Mouse (Mus musculus) forebrain, postnatal 0 days (tissue): ENCODE measurements around the gene Clmp. TPM values are rescaled to one million over a fixed set of nuclear protein-coding genes. Genes with fewer than 3 reads are reported as not detected.
A peak's percentile ranks its signal among the peaks of the same experiment; 100 is the strongest.

Source experiments
- ATAC-seq: fragments of 200-750 bp; cut with Nextera tagmentation; 2 replicates; pipeline ENCODE4 v1.8.0; 2017; ENCODE audit warnings: mild to moderate bottlenecking, moderate library complexity
- DNase-seq: peaks from one replicate; pipeline ENCODE4 v3.0.0-alpha.2; 2015
- H3K27ac ChIP-seq: fragments of 300-500 bp; sonication (generic); 2 replicates; pipeline ENCODE4 v1.5.1; 2014; ENCODE audit warnings: low read depth, mild to moderate bottlenecking, antibody characterized with exemption, low read length, moderate library complexity, mixed read lengths
- H3K27me3 ChIP-seq: fragments of 300-500 bp; sonication (generic); 2 replicates; pipeline ENCODE4 v1.6.1; 2014; ENCODE audit warnings: mild to moderate bottlenecking, low read length, mixed read lengths; ENCODE audit not compliant: insufficient read depth
- H3K36me3 ChIP-seq: fragments of 300-500 bp; sonication (generic); 2 replicates; pipeline ENCODE4 v1.6.1; 2014; ENCODE audit warnings: mild to moderate bottlenecking, moderate library complexity; ENCODE audit not compliant: insufficient read depth
- H3K4me1 ChIP-seq: fragments of 300-500 bp; sonication (generic); 2 replicates; pipeline ENCODE4 v1.6.1; 2014; ENCODE audit warnings: antibody characterized with exemption; ENCODE audit not compliant: insufficient read depth
- H3K4me2 ChIP-seq: fragments of 300-500 bp; sonication (generic); 2 replicates; pipeline ENCODE4 v1.6.1; 2014; ENCODE audit warnings: low read depth, mild to moderate bottlenecking, moderate library complexity
- H3K4me3 ChIP-seq: fragments of 300-500 bp; sonication (generic); 2 replicates; pipeline ENCODE4 v1.5.1; 2014; ENCODE audit warnings: low read depth, low read length, mixed read lengths
- H3K9ac ChIP-seq: fragments of 300-500 bp; sonication (generic); 2 replicates; pipeline ENCODE4 v1.6.1; 2014; ENCODE audit warnings: mild to moderate bottlenecking
- H3K9me3 ChIP-seq: fragments of 300-500 bp; sonication (generic); 2 replicates; pipeline ENCODE4 v1.6.1; 2016; ENCODE audit warnings: low read length
- CTCF ChIP-seq: sonication (generic); IDR thresholded peaks from 2 replicates; pipeline ENCODE4 v1.5.1; 2016; ENCODE audit warnings: antibody characterized with exemption, control low read depth, low read depth
- WGBS: fragments of 180-500 bp; shearing (Covaris S2); extraction: QIAGEN DNeasy Blood & Tissue Kit; methylation state at CpG from one replicate; pipeline ENCODE4 v1.1.7; 2014; 5-methylcytosine and 5-hydroxymethylcytosine counted together
- polyA plus RNA-seq: library from polyadenylated mRNA; unstranded; fragments of >200 nt; fragmentation: Nextera tagmentation; extraction: Ambion mirVana; gene quantifications from 2 replicates; pipeline ENCODE4 v1.2.1, GENCODE M21; 2015
- total RNA-seq: library from RNA; depleted of rRNA; stranded (reverse); fragments of >200 nt; gene quantifications from 2 replicates; pipeline ENCODE4 v1.2.3, GENCODE M21; 2014

The Clmp gene
- total and polyA plus RNA-seq, 2 experiments from 2014 or later, result 53.5 to 75.4 TPM

DNA sequence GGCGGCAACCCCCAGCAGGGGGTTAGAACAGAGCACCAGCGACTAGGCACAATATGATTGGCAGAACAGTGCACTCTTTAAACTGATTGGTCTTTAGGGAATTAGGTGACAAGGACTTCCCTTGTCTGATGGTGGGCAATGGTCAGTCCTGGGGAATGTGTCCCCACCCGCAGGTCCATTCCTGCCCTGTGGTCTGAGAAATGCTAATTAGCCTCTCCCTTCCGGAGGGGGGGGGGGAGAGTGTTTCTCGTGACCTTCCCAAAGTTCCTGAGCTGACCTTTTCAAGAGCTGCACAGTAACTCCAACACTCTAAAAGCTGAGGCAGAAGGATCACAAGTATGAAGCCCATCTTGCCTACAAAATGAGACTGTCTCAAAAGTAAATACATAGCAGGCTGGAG, 108.5 kb downstream of the Clmp start:
- no peaks in the 10 kb centered on the region for H3K27me3 ChIP-seq
- no peak overlapping the region for H3K9ac ChIP-seq
- no peak overlapping the region for H3K27ac ChIP-seq
- H3K4me2 ChIP-seq, result no peak overlapping the region
- no peaks in the 10 kb centered on the region for H3K36me3 ChIP-seq
- no peak for ATAC-seq
- WGBS, result 32% methylated on average over 5 of the region's 5 CpGs
- H3K4me1 ChIP-seq, result no peaks in the 10 kb centered on the region
- H3K4me3 ChIP-seq, result no peak overlapping the region
- no peak for TF ChIP-seq CTCF
- H3K9me3 ChIP-seq, result no peaks in the 10 kb centered on the region
- DNase-seq, result no peak

DNA sequence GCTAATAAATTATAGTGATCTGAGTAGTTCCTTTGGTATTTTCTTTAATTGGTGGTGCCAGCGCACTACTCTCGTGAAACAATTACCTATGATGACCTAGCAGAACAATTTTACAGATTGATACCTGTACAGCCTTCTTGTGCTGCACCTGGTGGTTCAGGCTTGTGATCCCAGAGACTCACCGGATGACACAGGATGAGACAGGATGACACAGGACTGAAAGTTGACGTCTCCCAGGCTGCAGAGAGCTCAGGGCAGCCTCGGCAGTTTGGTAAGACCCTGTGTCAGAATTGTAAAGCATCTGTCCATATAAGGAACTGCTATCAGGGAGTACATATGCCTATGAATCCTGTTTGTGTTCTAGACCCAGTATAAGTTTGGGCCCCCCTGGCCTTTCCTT, 109.2 kb downstream of the Clmp start:
- H3K27ac ChIP-seq, result no peak overlapping the region
- no peaks in the 10 kb centered on the region for H3K9me3 ChIP-seq
- 75% methylated on average over 5 of the region's 5 CpGs for WGBS
- DNase-seq, result no peak
- ATAC-seq, result no peak
- no peaks in the 10 kb centered on the region for H3K27me3 ChIP-seq
- no peak overlapping the region for H3K4me2 ChIP-seq
- H3K4me1 ChIP-seq, result no peaks in the 10 kb centered on the region
- TF ChIP-seq CTCF, result no peak
- H3K4me3 ChIP-seq, result no peak overlapping the region
- H3K9ac ChIP-seq, result no peak overlapping the region
- H3K36me3 ChIP-seq, result no peaks in the 10 kb centered on the region

DNA sequence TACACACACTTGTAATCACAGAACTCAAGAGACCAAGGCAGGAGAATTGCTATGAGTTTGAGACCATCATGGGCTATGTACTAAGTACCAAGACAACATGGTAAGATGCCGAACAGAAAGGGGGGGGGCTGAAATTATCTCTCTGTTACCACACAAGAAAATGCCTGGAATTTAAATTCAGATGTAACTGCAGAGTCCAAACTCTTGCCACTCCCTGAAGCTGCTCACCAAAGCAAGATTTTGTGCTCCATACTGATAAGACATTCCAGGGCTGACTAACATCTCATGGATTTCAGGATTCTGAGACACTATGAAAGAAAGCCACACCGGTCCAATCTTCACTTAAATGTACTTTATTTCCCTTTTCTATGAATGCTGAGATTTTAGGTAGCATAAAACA, 109.8 kb downstream of the Clmp start:
- H3K36me3 ChIP-seq, result no peaks in the 10 kb centered on the region
- no peaks in the 10 kb centered on the region for H3K4me1 ChIP-seq
- no peak for ATAC-seq
- no peak overlapping the region for H3K4me3 ChIP-seq
- no peak for TF ChIP-seq CTCF
- no peaks in the 10 kb centered on the region for H3K9me3 ChIP-seq
- H3K27ac ChIP-seq, result no peak overlapping the region
- no peak for DNase-seq
- no peak overlapping the region for H3K4me2 ChIP-seq
- H3K9ac ChIP-seq, result no peak overlapping the region
- no peaks in the 10 kb centered on the region for H3K27me3 ChIP-seq
- WGBS, result 92% methylated on average over 2 of the region's 2 CpGs

DNA sequence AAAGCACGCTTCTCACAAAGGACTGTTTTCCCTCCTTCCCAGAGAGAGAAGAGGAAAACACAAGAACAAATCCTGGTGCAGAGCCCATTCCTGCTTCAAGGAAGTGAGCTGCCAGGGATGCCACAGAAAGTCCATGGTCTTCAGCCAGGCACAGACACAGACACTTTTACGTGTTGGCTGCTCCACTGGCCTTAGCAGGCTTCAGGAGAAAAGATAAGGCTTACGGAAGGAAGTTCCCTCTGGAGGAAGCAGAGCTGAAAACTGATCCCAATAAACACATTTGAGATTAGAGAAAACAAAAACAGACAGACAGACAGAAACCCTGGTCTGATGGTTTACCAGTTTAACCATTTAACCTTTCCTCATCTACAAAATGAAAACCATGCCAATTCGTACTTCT, 110.3 kb downstream of the Clmp start:
- H3K27me3 ChIP-seq, result no peaks in the 10 kb centered on the region
- TF ChIP-seq CTCF, result no peak
- no peak for DNase-seq
- H3K4me2 ChIP-seq, result no peak overlapping the region
- H3K9ac ChIP-seq, result no peak overlapping the region
- no peak overlapping the region for H3K4me3 ChIP-seq
- WGBS, result 69% methylated on average over 4 of the region's 4 CpGs
- H3K9me3 ChIP-seq, result no peaks in the 10 kb centered on the region
- H3K4me1 ChIP-seq, result no peaks in the 10 kb centered on the region
- no peak overlapping the region for H3K27ac ChIP-seq
- ATAC-seq, result no peak
- no peaks in the 10 kb centered on the region for H3K36me3 ChIP-seq

DNA sequence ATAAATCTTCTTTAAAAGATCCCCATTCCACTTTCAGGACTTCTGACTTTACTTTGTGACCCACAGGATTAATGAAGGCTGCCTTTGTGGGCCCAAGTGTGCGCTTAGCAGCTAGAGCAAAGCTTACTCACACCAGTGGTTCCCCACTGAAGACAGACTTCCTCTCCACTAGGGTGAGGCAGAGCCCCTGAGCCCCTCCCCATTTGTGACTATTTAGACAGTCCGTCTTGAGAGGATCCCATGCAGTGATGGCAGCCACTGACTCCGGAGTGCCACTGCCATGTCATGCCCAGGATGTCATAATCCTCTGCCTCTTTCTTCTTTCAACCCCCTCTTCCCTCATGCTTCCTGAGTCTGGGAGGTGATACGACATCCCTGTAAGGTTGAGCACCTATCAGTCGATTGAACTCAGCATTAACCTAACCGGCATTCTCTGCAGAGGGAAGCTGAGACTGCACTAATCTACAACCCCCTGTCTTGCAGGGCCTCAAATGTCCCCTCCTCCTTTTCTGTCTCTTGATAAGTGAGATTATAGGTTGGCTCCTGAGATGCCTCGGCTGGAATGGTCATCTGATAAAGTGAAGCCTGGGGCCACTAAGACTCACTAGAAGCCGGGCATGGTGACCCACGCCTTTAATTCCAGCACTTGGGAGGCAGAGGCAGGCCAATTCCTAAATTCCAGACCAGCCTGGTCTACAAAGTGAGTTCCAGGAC, 112.6 kb downstream of the Clmp start:
- H3K4me1 ChIP-seq, result no peaks in the 10 kb centered on the region
- no peak for TF ChIP-seq CTCF
- H3K9ac ChIP-seq, result no peak overlapping the region
- no peak for ATAC-seq
- H3K4me3 ChIP-seq, result no peak overlapping the region
- H3K4me2 ChIP-seq, result no peak overlapping the region
- peaks cover under 1% of the 10 kb centered on the region; the same call in 1 of the 2 replicates for H3K36me3 ChIP-seq
- no peak overlapping the region for H3K27ac ChIP-seq
- no peak for DNase-seq
- H3K9me3 ChIP-seq, result no peaks in the 10 kb centered on the region
- WGBS, result 84% methylated on average over 9 of the region's 9 CpGs
- H3K27me3 ChIP-seq, result no peaks in the 10 kb centered on the region

DNA sequence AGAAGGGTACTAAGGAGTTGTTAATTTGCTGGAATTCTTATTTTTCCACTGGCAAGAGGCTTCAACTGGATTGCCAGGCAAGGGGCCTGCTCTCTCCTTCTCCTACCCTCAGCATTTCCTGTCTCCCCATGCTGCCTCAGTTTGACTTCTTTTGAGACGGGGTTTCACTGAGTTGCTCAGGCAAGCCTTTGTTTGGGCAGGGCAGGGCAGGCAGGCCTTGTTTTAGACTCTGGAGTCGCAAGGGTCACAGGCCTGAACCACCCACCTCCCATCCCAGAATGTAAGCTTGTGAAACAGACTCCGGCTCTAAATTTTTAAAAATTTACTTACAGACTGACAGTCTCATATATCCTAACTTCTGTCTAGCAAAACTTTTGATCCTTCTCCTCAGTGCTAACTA, 113.3 kb downstream of the Clmp start:
- Histone ChIP-seq H3K4me2 (no peak overlapping the region), H3K27me3 (no peaks in the 10 kb centered on the region), H3K27ac (peak overlapping the region; percentile 96), H3K9me3 (no peaks in the 10 kb centered on the region), H3K36me3 (peaks cover 8% of the 10 kb centered on the region), H3K9ac (no peak overlapping the region), H3K4me3 (no peak overlapping the region), H3K4me1 (0 out of 2 replicates have a peak, but pooled peaks cover 3% of the 10 kb centered on the region)
- ATAC-seq, result no peak
- DNase-seq, result no peak
- 49% methylated on average over 3 of the region's 3 CpGs for WGBS
- TF ChIP-seq CTCF, result no peak

DNA sequence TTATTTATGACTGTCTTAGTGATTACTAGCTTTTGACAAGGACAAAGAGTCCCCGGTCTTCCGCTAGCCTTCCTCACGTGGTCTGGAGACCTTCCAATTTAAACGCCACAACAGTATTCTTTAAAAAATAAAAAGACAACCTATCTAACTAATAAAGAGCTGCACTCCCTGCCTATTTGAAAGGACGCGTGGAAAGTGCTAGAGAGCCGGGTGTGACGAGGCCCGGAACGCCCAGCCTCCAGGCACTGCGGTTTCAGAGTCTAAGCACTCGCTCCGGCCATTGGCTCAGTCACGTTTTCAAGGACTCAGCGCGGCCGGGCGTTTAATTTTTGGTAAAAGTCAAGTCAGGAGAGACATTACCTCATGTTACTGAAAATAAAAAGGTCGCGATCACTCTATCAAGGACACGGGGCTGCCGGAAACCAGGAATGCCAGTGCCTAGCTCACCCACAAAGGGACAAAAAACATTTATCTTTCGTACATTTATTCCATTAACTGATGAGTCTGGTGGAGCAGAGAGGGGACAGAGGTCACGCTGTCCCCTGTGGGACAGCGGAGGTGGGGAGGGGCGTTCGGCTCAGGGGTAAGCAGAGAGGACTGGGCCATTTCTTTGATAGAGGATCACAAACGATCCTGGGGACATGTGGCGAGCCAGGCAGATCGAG, 114.2 kb downstream of the Clmp start:
- ATAC-seq (peak; percentile 11; the same call in 1 of the 2 replicates), DNase-seq (peak; percentile 78)
- Histone ChIP-seq H3K4me3 (peak overlapping the region; percentile 41), H3K36me3 (peaks cover 16% of the 10 kb centered on the region), H3K9me3 (no peaks in the 10 kb centered on the region), H3K27ac (peak overlapping the region; percentile 96), H3K4me2 (peak overlapping the region; percentile 76), H3K27me3 (no peaks in the 10 kb centered on the region), H3K4me1 (0 out of 2 replicates have a peak, but pooled peaks cover 3% of the 10 kb centered on the region), H3K9ac (peak overlapping the region; percentile 80)
- no peak for TF ChIP-seq CTCF
- under 1% methylated on average over 30 of the region's 30 CpGs for WGBS
